Mouse (Mus musculus) heart, postnatal 0 days (tissue): Measurements from ENCODE around the gene Bax.

Source experiments
- CTCF ChIP-seq: IDR thresholded peaks from 2 replicates; pipeline ENCODE4 v1.5.1; 2016; ENCODE audit warnings: antibody characterized with exemption, control low read depth, low read depth
- EP300 ChIP-seq: IDR thresholded peaks from 2 replicates; pipeline ENCODE4 v1.6.1; 2016; ENCODE audit warnings: antibody characterized with exemption, low read depth

DNA sequence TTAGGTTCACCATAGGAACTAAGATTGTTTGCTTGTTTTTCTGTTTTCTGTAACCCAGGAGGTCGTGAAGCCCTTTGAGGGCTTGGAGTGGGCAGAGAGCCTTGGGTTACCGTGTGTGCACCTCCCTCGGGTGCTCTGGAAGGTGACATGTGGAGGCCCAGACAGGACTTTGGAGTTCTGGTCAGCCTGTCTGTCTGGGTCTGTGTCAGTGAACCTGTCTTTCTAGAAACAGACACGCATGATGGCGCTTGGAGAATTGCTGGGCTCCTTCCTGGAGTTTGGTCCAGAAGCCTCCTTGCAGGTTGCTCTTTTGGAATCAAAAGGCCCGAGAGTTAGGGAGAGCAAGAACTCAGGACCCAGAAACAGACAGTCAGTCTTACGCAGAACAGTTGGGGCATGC lies 6.3 kb downstream of the Bax start:
- TF ChIP-seq CTCF (no peak), EP300 (no peak)
